Mouse (Mus musculus): Measurements from ENCODE around the gene Gm10563.

Gene Gm10563

DNA sequence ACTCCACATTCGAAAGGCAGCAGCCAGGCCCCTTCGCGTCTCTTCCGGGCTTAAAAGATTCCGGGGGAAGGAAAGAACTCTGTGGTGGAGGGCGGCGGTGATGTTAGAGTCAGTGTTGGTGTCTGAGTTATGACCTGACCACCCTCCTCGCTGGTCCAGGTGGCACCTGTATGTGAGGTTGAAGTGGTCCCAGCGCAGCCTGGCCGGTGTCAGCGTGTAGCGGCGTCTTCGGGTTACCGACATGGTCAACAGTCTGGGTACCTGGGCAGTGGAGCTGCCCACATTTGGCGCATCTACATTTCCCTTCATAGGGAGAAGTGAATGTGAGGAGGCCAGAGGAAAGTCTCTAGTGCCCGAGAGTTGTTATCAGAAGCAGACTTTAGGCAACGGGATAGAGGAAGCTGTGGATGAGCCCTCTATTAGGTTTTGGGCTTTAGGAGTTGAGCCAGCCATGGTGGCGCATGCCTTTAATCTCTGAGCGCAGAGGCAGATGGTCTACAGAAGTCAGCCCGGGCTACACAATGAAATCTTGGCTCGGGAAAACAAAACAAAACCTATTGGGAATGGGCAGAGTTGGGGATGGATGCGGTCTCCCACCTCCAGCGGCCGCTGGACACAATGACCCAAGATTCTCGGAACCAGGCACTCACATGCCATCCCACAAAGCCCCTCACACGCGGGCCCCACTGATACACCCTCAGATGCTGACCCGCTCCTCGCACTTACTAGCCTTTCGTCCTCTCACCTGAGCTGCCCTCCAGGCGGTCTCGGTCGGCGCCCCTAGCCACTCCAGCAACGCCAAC, 7.3 kb upstream of the Gm10563 start:
- no peak for DNase-seq

DNA sequence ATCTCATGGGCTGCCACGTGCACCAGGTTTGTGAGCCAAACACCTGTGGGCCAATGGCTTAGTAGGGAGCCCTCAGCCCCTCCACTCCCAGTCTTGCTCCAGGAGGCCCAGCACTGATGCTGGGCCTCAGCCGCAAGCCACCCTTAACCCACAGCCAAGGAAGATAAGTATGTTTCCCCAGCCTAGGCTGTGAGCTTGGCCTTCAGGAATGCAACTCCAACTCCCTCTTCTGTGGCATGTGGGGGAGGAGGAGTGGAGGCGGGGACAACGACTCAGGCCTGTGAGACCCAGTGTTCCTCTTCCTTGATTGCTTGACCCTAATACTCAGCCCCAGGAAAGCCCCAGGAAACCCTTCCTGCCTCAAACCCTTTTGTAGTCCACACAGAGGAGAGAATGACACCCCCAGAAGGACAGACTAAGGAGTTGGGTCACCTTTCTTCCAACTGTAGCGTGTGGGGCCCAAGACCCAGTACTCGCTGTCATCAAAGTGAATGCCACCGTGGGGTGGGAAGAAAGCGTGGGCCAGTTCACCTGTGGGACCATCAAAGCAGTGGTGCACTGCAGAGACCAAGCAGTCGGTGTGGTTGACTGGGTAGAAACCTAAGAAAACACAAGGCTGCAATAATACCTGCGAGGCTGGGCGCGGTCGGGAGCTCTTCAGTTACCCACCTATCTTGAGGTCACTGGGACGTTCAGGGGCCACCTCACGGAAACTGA, 6.5 kb upstream of the Gm10563 start:
- peak; percentile 37 for DNase-seq

DNA sequence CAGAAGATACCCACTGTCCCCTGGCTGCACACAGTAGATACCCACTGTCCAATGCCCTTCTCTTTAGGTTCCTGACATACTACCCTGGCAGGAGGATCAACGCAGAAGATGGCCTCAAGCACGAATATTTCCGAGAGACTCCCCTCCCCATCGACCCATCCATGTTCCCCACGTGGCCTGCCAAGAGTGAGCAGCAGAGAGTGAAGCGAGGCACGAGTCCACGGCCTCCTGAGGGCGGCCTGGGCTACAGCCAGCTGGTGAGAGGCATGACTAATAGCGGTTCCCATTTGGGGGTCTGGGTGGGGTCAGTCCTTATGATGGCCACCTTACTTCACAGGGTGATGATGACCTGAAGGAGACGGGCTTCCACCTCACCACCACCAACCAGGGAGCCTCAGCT, 4.1 kb upstream of the Gm10563 start:
- no peak for DNase-seq

DNA sequence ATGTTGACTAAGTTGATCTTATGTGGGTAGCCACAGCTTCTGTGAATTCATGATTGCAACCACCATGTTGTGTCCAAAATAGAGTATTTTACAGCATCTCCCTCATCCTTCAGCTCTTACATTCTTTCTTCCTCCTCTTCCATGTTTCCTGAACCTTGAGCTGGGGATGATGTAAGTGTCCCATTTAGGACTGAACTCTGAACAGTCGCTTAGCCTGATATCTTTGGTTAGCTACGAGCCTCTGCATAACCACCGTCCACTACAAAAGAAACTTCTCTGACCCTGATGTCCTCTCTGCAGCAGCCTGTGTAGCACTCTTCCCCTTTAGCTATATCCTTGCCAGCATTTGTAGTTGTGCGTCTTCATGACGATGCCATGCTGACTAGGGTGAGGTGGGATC, 513 bp upstream of the Gm10563 start:
- no peak for DNase-seq

DNA sequence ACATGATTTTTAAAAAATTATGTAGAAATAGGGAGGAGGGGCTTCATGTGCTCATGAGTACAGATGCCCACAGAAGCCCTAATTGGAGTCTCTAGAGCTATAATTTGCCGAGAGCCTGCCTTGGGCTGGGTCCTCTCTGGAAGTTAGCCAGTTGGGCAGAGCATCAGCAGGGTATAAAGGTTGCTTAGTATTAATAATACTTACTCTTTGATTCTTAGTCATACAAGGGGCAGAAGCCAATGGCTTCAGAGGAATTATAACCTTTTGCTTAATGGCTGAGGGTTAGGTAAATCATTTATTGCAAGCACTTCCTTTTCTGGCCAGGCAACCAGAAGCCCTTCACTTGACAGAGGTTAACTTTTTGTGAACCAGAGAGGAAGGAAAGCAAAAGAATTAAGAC, 1.7 kb downstream of the Gm10563 start:
- DNase-seq: no peak

DNA sequence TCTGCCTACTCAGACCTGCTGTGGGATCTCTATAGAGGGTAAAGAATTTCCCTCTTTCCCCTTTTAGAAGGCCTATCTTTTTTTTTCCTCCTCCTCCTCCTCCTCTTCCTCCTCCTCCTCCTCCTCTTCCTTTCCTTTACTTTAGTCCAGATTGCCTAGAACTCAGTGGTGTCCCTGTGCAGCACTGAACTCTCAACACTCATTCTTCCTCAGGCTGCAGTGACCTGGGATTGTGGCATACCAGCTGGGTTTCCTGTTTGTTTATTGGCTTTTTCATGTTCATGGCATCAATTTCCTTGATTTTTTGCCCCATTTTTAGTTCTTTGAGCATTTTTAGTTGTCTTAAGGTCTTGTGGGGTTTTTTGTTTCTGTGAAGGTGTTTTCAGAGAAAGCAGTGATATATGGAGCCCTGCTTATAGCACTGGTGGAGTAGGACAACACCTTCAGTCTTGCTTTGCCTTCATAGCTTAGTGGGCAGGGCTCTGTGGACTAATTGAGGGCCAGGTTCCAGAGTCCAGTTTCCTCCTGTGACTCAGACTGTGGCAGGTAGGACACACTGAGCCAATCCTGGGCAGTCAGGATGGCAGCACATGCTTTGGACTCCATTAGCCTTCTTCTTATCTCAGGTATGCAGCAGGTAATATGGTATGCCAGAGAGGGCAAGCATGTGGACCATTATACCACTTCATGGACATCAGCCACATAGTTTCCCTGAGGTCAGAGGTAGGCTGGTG, 9.3 kb downstream of the Gm10563 start:
- no peak for DNase-seq

DNA sequence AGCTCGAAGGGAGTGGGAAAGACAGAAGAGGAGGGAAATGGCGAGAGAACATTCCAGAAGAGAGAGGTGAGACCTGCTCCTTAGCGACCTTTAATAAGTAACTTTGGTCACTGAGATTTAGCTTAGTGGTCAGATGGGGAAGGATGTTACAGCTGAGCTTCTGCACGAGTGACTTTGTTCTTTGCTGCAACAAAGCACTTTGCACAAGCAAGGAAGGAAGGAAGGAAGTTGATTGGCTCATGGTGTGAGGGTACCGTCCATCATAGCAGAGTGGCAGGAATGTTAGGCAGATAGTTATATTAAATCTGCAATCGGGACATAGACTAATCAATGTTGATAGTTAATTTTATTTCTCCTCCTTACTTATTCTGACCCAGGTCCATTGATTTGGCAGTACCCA, 14.9 kb downstream of the Gm10563 start:
- DNase-seq: no peak

DNA sequence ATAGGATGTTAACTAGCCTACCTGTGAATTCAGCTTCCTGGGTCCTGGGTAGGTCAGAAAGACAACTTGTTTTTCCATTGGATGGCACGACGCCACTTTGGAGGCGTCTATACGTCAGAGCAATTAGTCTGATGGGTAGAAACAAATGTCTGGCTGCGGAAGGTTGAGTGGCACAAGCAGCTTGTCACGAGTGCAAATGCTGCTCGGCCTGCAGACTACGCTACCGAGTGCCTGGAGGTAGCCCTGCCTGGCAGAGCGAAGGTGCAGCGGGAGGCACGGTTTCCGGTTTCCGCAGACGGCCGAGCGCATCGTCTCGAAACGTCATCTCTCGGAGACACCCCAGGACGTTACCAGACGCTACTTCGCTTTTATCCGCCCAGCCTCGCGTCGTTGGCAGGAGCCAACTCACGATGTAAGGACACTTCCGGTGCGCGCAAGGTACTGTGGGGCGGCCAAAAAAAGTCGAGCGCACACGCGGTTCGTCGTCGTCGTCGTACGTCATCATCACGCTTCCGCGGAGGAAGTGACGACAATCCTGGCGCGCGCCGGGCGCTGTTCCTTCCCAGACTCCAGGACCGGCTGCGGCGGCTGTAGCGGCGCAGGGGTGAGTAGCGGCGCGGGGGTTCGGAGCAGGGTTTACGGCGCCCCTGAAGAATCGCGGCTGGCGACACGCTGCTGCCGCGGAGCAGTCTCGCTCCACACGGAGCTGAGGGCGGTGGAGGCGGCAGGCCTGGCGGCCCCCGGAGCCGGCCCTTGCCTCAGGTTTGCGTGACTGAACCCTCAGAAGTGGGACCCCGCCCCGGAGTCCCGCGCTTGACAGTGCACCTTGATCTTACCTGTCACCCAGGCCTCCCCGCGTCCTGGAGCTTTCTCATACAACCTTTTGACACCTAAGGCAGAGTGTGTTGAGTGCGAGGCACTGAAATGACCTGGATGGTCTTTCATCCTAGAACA, 20.6 kb downstream of the Gm10563 start, which contains the start of gene Cdk11b:
TSS of gene Cdk11b (plus strand) at position 517 of the 954 bp plus-strand sequence.
- DNase-seq: peak; percentile 96

DNA sequence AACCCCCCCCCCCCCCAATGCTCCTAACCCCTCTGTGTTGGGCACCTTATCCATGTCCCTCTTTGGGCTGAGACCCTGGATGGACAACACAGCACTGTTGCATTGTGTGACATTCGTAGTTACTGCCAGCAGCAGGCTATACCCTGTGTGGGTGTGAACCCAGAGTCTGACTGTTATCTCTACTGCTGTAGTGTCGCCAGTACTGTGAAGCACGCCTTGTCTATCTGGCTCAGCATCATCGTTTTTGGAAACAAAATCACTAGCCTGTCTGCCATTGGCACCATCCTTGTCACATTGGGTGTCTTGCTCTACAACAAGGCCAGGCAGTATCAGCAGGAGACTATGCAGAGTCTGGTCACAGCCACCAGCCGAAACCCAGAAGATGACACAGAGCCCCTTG, 26.9 kb downstream of the Gm10563 start:
- DNase-seq: no peak

DNA sequence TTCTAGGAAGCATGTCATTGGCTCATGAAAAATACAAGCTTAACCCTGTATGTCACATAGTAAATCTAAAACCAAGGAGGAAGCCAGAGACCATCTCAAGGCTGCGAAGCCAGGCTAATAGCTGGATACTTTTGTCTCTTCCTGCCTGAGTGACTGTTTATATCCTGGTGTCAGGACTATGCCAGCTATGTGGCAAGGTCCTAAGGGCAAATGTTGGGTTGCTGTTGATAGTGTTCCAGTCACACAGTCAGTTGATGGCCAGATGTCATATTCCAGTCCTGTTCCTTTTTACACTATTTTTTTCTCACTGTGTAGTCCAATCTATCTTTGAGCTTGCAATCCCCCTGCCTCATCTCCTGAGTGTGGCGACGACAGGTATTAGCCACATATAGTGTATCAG, 31.9 kb downstream of the Gm10563 start:
- no peak for DNase-seq

DNA sequence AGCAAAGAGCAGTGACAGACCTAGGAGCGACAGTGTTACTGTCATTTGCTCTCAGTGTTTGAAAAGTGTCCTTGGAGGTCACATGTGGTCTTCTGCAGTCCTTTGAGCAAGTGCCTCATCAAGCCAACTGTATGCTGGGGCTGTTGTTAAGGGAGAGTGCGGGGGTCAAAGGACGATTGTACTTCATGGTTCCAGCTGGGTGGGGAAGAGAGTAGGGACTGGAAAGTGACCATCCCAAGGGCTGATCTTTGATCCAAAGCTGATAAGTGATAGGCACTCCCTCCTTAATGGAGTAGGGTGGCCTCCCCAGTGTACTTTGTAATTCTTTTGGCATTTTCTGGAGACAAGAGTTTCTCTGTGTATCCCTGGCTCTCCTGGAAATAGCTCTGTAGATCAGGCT, 33.3 kb downstream of the Gm10563 start:
- no peak for DNase-seq

DNA sequence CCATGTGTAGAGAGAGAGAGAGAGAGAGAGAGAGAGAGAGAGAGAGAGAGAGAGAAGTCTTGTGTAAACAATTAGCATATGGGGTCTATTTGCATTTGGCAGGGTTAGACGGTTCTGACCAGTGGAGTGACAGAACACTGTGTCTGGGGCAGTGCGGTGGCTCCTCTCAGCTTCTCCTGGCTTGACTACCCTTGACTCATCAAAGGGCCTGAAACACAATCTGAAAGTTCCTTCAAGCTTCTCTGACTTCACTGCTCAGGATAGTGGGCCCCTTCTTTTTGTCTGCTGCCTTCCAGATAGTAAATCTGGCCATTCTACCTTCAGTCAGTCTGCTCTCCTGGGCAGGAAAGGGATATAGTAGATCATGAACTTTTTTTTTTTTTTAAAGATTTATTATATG, 38.4 kb downstream of the Gm10563 start:
- DNase-seq: no peak

DNA sequence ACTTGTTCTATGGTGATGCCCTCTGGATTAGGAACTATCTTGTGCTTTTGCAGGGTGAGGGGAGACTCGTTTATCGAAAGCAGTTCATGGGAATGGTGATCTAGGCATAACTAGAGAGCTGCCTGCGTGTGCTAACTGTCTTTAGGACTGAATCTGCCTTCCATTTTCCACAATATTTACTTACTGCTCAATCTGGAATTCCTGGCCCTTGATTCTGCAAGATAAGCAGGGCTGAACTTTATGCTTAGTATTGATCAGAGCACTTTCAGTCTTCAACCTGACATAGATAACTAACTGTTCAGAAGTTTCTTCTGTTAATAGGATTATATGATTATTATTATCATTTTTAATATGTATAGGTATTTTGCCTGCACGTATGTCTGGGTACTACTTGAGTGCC, 40.1 kb downstream of the Gm10563 start:
- DNase-seq: no peak

DNA sequence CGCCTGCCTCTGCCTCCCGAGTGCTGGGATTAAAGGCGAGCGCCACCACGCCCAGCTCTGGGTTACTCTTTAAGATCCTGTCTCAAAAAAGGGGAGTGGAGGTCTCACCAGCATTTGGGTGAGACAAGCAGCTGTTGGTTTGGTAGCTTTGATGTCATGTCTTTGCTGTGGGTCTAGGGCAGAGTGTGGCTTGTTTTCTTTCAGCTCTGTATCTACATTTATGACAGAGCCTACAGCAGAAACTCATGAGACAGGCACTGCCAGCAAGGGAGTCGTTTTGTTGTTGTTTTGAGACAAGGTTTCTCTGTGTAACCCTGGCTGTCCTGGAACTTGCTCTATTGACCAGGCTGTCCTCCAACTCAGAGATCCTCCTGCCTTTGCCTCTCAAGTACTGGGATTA, 41.4 kb downstream of the Gm10563 start:
- DNase-seq: no peak

DNA sequence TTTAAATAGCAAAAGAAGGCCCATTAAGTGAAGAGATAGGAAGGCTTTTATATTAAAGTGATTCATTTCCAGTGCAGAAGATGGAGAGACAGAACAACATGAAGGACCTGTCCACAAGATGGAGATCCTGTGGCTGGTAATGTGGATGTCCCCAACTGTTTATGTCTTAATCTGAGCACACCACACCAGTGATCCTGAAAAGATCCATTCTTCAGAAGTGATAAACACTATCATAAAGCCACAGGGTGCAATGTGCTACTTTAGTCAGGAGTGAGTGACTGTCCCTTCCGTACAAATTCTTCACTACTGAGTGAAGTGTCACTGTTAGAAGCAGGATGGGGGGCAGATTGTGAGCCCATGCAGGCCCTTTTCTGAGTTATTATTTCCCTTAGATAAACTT, 42.5 kb downstream of the Gm10563 start:
- DNase-seq: no peak

DNA sequence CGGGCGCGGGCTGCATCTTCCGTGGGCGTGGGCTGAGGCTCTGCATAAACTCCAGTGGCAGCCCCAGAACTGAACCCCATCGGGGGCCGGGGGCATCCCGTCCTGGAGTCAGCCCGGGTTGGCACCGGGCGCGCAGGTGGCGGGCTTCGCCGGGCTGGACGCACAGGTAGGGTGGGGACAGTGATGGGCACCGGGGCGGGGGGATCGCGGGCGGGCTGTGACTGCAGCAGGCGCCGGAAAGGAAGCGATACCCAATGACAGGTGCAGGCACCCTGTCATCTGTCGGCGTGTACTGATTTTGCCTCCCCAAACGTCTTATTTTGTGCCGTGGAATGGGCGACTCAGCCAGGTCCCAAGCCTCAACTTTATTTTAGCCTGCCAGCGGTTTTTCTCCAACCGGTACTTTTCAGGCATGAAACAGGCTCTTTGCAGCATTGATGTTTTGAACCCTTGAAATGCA, 43.2 kb downstream of the Gm10563 start:
- no peak for DNase-seq

DNA sequence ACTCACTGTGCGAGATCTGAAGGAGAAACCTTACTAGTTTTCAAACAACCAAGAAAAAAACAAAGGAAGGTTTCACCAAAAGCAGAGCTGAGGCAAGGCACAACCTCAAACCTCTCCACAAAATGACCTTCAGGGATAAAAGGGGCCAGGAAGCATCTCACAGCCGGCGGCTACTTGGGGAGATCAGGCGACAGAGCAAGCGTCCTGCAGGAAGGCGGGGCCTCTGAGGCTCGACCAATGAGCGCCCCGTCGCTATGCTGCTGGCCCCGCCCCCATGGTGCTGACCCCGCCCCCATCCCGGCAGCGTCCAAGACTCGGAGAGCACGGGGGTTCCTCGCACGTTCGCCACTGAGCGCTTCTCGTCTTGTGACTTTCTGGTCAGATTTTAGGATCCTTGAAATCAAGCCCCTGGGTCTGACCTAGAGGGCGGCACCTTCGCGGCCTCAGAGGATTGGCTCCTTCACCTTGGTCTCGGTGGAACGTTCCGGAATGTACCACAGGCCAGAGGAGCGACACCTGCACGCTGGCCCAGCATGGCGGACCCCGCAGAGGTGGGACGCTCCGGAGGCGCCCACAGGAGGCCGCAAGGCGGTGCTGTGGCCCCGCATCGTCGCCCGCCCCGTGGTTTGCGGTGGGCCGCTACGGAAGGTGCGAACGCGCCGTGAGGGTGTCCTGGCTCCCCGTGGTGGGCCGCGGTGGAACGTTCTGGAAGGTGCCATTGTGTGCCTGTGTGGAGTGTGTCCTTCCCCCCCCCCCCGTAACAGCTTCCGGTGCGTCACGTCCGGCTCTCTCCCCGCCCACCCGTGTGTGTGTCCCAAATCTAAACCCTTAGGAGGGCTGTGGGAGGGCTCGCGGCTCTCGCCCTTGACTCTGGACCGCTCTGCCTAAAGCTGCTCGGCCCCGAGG, 43.9 kb downstream of the Gm10563 start, which contains the start of gene Slc35e2:
TSS of gene Slc35e2 (plus strand) at position 326 of the 906 bp plus-strand sequence.
- peak; percentile 96 for DNase-seq

DNA sequence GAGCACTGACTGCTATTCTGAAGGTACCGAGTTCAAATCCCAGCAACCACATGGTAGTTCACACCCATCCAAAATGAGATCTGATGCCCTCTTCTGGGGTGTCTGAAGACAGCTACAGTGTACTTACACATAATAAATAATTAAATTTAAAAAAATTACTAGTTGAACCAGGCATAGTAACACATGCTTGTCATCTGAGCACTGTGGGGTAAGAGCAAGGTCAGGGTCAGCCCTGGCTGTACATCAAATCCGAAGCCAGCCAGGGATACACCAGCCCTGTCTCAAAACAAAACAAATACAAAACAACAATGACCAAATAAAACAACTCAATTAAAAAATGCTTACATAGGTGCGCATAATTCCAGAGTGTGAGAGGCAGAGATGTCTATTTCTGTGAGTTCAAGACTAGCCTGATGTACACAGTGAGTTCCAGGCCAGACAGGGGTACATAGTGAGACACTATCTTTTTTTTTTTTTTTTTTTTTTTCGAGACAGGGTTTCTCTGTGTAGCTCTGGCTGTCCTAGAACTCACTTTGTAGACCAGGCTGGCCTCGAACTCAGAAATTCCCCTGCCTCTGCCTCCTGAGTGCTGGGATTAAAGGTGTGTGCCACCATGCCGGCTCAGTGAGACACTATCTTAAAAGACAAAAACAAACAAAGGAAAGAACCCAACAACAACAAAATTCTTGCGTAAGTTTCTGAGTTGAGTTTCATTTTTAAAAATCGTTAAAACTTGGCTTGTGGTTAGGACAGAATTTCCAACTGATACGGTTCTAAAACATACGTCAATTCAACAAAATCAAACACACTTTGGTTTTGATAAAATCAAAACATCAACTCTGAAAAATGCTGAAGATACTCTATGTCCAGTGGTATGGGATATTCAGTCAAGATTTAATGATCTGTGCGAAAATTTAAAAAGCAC, 45.0 kb downstream of the Gm10563 start:
- no peak for DNase-seq

DNA sequence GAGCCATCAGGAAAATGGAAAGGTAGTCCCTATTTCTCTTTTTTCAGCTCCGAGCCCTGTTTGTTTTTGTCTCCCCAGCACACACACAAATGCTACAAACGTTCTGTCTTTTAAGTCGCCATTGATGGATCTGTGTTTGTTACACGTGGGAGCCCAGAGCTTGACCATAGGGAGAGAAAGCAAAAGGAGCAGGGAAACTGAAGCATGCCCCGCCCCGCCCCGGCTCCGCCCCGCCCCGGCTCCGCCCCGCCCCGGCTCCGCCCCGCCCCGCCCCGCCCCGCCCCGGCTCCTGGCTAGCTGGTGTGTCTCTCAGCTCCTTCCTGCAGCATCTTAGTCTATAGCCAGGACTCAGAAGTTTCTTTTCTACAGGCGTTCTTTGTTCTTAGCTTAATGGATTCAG, 46.7 kb downstream of the Gm10563 start:
- no peak for DNase-seq

DNA sequence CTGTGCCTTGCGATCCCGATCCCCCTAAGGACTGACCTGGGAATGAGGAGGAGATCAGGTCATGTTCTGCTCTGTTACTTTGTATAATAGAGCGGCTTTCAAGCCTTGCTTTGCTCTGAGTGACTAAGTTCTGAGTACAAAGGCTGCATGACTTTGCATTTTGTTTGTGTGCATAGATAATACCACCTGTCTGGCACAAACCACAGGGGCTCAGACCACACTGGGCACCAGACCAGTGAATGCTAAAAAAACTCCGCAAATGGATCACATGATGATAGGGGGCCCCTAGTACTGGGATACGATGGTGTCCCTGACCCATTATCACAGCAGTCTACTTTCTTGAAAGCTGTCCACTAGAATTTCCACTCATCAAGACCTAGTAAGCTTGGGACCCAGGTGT, 48.6 kb downstream of the Gm10563 start:
- DNase-seq: no peak

Measured in lung, postnatal 14 days (tissue).